Mouse (Mus musculus): ENCODE measurements around the gene Bad. TPM values are rescaled to one million over a fixed set of nuclear protein-coding genes. Genes with fewer than 3 reads are reported as not detected.

Bad gene
- total and polyA plus RNA-seq, 2 experiments = 26.2 to 40.3 TPM

DNA sequence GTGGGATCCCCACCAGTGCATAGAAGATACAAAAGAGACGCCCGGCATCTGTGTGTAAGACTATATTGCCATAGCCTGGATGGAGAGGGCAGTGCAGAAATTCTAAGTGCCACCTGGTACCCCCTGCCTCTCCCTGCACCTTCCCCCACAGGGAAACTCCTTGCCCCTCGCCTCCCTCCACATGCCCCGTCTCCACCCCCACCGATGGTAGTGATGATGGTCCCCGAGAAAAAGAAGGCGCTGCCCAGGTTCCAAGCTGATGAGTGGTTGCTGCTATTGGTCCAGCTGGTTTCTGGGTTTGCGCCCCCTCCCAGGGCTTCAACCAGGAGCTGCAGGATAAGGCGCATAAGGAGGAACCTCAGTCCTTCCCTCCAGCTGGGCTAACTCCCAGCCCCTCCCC is 13.6 kb upstream of the Bad start:
- H3K4me1 ChIP-seq (ENCODE audit: control insufficient read depth, insufficient read depth, low read length) = peaks cover 9% of the 10 kb centered on the region
- TF ChIP-seq CTCF (IDR thresholded peaks at IDR 0.05; ENCODE audit: low read depth, low read length) = no peak
- no peak overlapping the region for H3K4me3 ChIP-seq (ENCODE audit: insufficient read depth, low read depth, low read length)
- H3K79me2 ChIP-seq (ENCODE audit: control insufficient read depth, insufficient read depth, low read length) = no peaks in the 10 kb centered on the region
- H3K27ac ChIP-seq (replicated peaks; ENCODE audit: insufficient read depth, low read depth, low read length) = no peak overlapping the region
- H3K27me3 ChIP-seq (ENCODE audit: control insufficient read depth, insufficient read depth, low read length) = no peaks in the 10 kb centered on the region
- 56% methylated on average over 9 of the region's 9 CpGs for WGBS
- no peaks in the 10 kb centered on the region for H3K36me3 ChIP-seq (ENCODE audit: control insufficient read depth, insufficient read depth, low read length)
- DNase-seq (ENCODE audit: extremely low read depth, low read depth, low spot score) = no peak
- H3K9ac ChIP-seq (ENCODE audit: low read depth, low read length) = no peak overlapping the region

DNA sequence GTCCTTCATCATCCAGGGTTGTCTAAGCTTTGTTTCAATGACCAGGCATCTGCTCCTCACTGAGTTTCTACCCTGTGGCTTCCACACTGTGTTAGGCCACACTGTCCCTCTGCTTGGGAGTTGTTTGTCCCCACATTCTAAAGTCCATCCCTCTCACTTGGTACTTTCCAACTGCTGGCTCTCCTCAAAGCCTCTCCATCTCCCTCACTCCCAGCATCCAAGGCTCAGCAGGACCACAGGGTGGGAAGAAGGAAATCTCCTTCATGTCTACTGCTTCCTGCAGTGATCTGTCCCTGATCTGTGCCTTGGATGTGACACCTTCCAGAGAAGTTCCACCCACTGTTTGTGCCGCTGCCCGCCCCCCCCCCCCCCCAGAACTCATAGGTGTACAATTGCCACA is 10.7 kb upstream of the Bad start:
- H3K27me3 ChIP-seq (ENCODE audit: control insufficient read depth, insufficient read depth, low read length) = peaks cover 10% of the 10 kb centered on the region
- no peak overlapping the region for H3K27ac ChIP-seq (replicated peaks; ENCODE audit: insufficient read depth, low read depth, low read length)
- TF ChIP-seq POLR2A (IDR thresholded peaks at IDR 0.05; ENCODE audit: extremely low read depth, insufficient read depth, low read length) = no peak
- TF ChIP-seq CTCF (IDR thresholded peaks at IDR 0.05; ENCODE audit: low read depth, low read length) = no peak
- no peak overlapping the region for H3K9ac ChIP-seq (ENCODE audit: low read depth, low read length)
- H3K4me1 ChIP-seq (ENCODE audit: control insufficient read depth, insufficient read depth, low read length) = peaks cover 2% of the 10 kb centered on the region
- WGBS = 25% methylated on average over 2 of the region's 2 CpGs
- H3K4me3 ChIP-seq (ENCODE audit: insufficient read depth, low read depth, low read length) = no peak overlapping the region
- no peaks in the 10 kb centered on the region for H3K79me2 ChIP-seq (ENCODE audit: control insufficient read depth, insufficient read depth, low read length)
- no peak for DNase-seq (ENCODE audit: extremely low read depth, low read depth, low spot score)
- H3K36me3 ChIP-seq (ENCODE audit: control insufficient read depth, insufficient read depth, low read length) = no peaks in the 10 kb centered on the region

DNA sequence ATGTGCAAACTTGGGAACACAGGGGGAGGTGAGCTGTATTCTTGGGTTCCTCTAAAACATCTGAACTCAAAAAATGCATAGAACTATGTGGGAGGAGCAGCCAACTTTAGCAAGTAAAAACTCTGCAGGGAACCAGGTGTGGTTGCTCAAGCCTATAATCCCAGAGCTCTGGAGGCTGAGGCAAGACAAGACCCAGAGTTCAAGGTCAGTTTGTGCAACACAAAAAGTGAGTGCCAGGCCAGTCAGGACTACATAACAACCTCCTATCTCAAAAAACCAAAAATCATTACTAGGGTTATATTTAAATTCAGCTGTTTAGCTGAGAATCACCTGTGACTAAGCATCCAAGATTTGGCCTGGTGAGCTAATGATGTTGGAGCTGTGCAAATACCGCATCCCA is 9.6 kb upstream of the Bad start:
- Histone ChIP-seq H3K9ac (ENCODE audit: low read depth, low read length) (no peak overlapping the region), H3K36me3 (ENCODE audit: control insufficient read depth, insufficient read depth, low read length) (no peaks in the 10 kb centered on the region), H3K79me2 (ENCODE audit: control insufficient read depth, insufficient read depth, low read length) (no peaks in the 10 kb centered on the region), H3K4me1 (ENCODE audit: control insufficient read depth, insufficient read depth, low read length) (peaks cover 2% of the 10 kb centered on the region), H3K27ac (replicated peaks; ENCODE audit: insufficient read depth, low read depth, low read length) (no peak overlapping the region), H3K4me3 (ENCODE audit: insufficient read depth, low read depth, low read length) (no peak overlapping the region), H3K27me3 (ENCODE audit: control insufficient read depth, insufficient read depth, low read length) (peaks cover 10% of the 10 kb centered on the region)
- DNase-seq (ENCODE audit: extremely low read depth, low read depth, low spot score) = peak; percentile 85
- TF ChIP-seq POLR2A (IDR thresholded peaks at IDR 0.05; ENCODE audit: extremely low read depth, insufficient read depth, low read length) (no peak), CTCF (IDR thresholded peaks at IDR 0.05; ENCODE audit: low read depth, low read length) (no peak)
- 16% methylated on average over 1 of the region's 1 CpGs for WGBS

DNA sequence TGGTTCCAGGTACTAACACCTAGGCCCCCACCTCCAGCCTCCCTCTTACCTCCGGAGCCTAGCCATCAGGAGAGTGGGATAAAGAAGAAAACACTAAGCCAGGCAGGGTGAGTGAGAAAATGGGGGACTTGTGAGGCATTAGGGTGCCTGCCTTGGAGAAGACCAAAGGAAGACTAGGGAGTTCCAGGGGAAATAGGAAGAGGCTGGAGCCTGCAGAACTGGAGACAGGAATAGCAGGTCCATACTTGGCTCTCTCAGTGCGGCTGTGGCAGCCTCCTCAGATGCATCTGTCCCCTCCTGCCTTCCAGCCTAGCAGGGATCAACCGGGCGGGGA is 8.6 kb upstream of the Bad start:
- no peak for TF ChIP-seq POLR2A (IDR thresholded peaks at IDR 0.05; ENCODE audit: extremely low read depth, insufficient read depth, low read length)
- TF ChIP-seq CTCF (IDR thresholded peaks at IDR 0.05; ENCODE audit: low read depth, low read length) = no peak
- Histone ChIP-seq H3K36me3 (ENCODE audit: control insufficient read depth, insufficient read depth, low read length) (no peaks in the 10 kb centered on the region), H3K27ac (replicated peaks; ENCODE audit: insufficient read depth, low read depth, low read length) (no peak overlapping the region), H3K4me1 (ENCODE audit: control insufficient read depth, insufficient read depth, low read length) (peaks cover 8% of the 10 kb centered on the region), H3K79me2 (ENCODE audit: control insufficient read depth, insufficient read depth, low read length) (no peaks in the 10 kb centered on the region), H3K4me3 (ENCODE audit: insufficient read depth, low read depth, low read length) (no peak overlapping the region), H3K27me3 (ENCODE audit: control insufficient read depth, insufficient read depth, low read length) (peaks cover 10% of the 10 kb centered on the region), H3K9ac (ENCODE audit: low read depth, low read length) (no peak overlapping the region)
- 76% methylated on average over 4 of the region's 4 CpGs for WGBS
- DNase-seq (ENCODE audit: extremely low read depth, low read depth, low spot score) = no peak

DNA sequence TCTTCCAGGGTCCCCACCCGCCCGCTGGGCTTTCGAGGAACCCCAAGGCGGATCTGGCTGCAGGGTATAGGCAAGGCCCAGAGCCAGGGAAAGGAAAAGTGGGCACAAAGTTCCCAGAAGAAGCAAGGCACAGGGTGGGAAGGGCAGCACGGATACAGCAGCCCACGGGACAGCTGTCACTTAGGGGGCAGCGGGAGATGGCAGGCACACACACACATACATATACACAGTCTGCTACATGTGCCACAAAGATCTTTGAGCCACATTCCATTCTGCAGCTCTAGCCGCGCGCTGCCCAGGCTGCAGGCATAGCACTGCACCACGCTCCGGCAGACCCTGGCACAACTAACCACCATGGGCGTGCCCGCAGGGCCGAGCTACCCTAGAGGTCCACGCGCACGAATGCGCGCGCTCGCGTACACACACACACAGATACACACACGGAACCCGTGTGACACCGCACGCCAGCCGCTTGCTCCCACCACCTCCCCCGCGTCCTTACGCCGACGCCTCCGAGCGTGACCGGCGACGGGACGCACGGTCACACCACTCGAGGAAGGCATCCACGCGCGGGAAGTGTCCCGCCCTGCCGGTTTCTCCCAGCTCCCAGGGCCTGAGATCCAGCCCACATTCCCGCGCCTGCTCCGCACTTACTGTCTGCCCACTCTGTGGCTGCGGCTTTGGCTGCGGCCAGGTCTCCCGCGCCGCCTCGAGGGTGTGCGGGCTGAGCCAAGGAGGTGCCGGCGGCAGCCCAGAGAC is 8.0 kb upstream of the Bad start:
- H3K36me3 ChIP-seq (ENCODE audit: control insufficient read depth, insufficient read depth, low read length) = no peaks in the 10 kb centered on the region
- peak overlapping the region; percentile 27; the same call in 1 of the 2 replicates for H3K4me3 ChIP-seq (ENCODE audit: insufficient read depth, low read depth, low read length)
- peaks cover 13% of the 10 kb centered on the region for H3K4me1 ChIP-seq (ENCODE audit: control insufficient read depth, insufficient read depth, low read length)
- H3K27ac ChIP-seq (replicated peaks; ENCODE audit: insufficient read depth, low read depth, low read length) = no peak overlapping the region
- 13% methylated on average over 58 of the region's 58 CpGs for WGBS
- H3K27me3 ChIP-seq (ENCODE audit: control insufficient read depth, insufficient read depth, low read length) = peaks cover 10% of the 10 kb centered on the region
- H3K79me2 ChIP-seq (ENCODE audit: control insufficient read depth, insufficient read depth, low read length) = no peaks in the 10 kb centered on the region
- DNase-seq (ENCODE audit: extremely low read depth, low read depth, low spot score) = no peak
- TF ChIP-seq POLR2A (IDR thresholded peaks at IDR 0.05; ENCODE audit: extremely low read depth, insufficient read depth, low read length) = no peak
- TF ChIP-seq CTCF (IDR thresholded peaks at IDR 0.05; ENCODE audit: low read depth, low read length) = no peak
- H3K9ac ChIP-seq (ENCODE audit: low read depth, low read length) = peak overlapping the region; percentile 38; the same call in 1 of the 2 replicates

- H3K79me2 ChIP-seq (ENCODE audit: control insufficient read depth, insufficient read depth, low read length) = no peaks in the 10 kb centered on the region
- no peak within 1 kb of the TSS for H3K27ac ChIP-seq (replicated peaks; ENCODE audit: insufficient read depth, low read depth, low read length)
- no peaks in the 10 kb centered on the region for H3K36me3 ChIP-seq (ENCODE audit: control insufficient read depth, insufficient read depth, low read length)
- H3K9ac ChIP-seq (ENCODE audit: low read depth, low read length) = peak within 1 kb of the TSS; percentile 38; the same call in 1 of the 2 replicates
- 24% methylated on average over 23 of the region's 23 CpGs for WGBS
- peak within 1 kb of the TSS; percentile 27; the same call in 1 of the 2 replicates for H3K4me3 ChIP-seq (ENCODE audit: insufficient read depth, low read depth, low read length)
- TF ChIP-seq CTCF (IDR thresholded peaks at IDR 0.05; ENCODE audit: low read depth, low read length) = no peak
- no peak for TF ChIP-seq POLR2A (IDR thresholded peaks at IDR 0.05; ENCODE audit: extremely low read depth, insufficient read depth, low read length)
- peaks cover 10% of the 10 kb centered on the region for H3K27me3 ChIP-seq (ENCODE audit: control insufficient read depth, insufficient read depth, low read length)
- DNase-seq (ENCODE audit: extremely low read depth, low read depth, low spot score) = no peak
- peaks cover 14% of the 10 kb centered on the region for H3K4me1 ChIP-seq (ENCODE audit: control insufficient read depth, insufficient read depth, low read length)
Measured at GRCm38 (mm10) chr19:6934195-6934977, 7.3 kb upstream of the Bad start, which contains the start of gene Kcnk4. Gene Kcnk4, minus strand, starts transcription at chr19:6934515.
